Mouse (Mus musculus): Measurements from ENCODE around the gene Tango2. TPM values are rescaled to one million over a fixed set of nuclear protein-coding genes. Genes with fewer than 3 reads are reported as not detected.
A peak's percentile ranks its signal among the peaks of the same experiment; 100 is the strongest.

Tango2 gene
- polyA plus RNA-seq, 1 experiment from 2014 or later, result 39.1 TPM

GRCm38 (mm10) chr16:18250828-18251790 lies 96.8 kb downstream of the Tango2 start:
- Histone ChIP-seq H3K9ac (ENCODE audit: low read length) (peak overlapping the region; percentile 4; the same call in 1 of the 2 replicates), H3K4me3 (ENCODE audit: low read depth, low read length) (peak overlapping the region; percentile 97), H3K36me3 (ENCODE audit: control insufficient read depth, insufficient read depth, low read length) (peaks cover 17% of the 10 kb centered on the region), H3K4me2 (ENCODE audit: low read depth, low read length, severe bottlenecking) (peak overlapping the region; percentile 89; the same call in 1 of the 2 replicates), H3K9me3 (ENCODE audit: control insufficient read depth, low read length) (no peaks in the 10 kb centered on the region), H3K27ac (ENCODE audit: low read depth, low read length) (no peak overlapping the region), H3K27me3 (ENCODE audit: control insufficient read depth, insufficient read depth, low read length) (no peaks in the 10 kb centered on the region), H3K4me1 (replicated peaks; ENCODE audit: control insufficient read depth, insufficient read depth, low read length) (peaks cover 15% of the 10 kb centered on the region)
- DNase-seq (ENCODE audit: low spot score), result peak; percentile 68
- no peak for ATAC-seq (replicated peaks; ENCODE audit: low FRiP score)
- WGBS, result 75% methylated on average over 10 of the region's 10 CpGs

MicroRNAs within 50 kb of the gene (microRNA counts, 519-probe panel; counts per million panel counts)
- microRNA mmu-miR-1306, result 31.2 counts per million
- 4,055 counts per million, percentile 30 among the panel's probes with 10 or more counts for microRNA mmu-miR-185

Small RNA genes lying within 50 kb of the gene (microRNA-seq; reads per million reads assigned to microRNA genes)
- gene Gm24572 (ENCODE audit: insufficient number of aligned reads) (16.0 reads per million, percentile 10 among the genes with 10 or more reads in this experiment), gene Gm26219 (ENCODE audit: insufficient number of aligned reads) (not detected), gene Mir1306 (ENCODE audit: insufficient number of aligned reads) (635 reads per million, percentile 62 among the genes with 10 or more reads in this experiment), gene Mir185 (ENCODE audit: insufficient number of aligned reads) (599 reads per million, percentile 61 among the genes with 10 or more reads in this experiment)

Other genes with a start within 250 kb of the Tango2 start
- 3.2 and 4.0 TPM in 2 replicates for gene Rtn4r, start 220.5 kb downstream of the Tango2 start, polyA plus RNA-seq (2014; fragmentation: Nextera tagmentation; extraction: Ambion mirVana)
- not detected in 2 replicates for gene Ccdc188, start 130.2 kb downstream of the Tango2 start, polyA plus RNA-seq (2014; fragmentation: Nextera tagmentation; extraction: Ambion mirVana)
- gene Zdhhc8, start 113.0 kb downstream of the Tango2 start, polyA plus RNA-seq (2014; fragmentation: Nextera tagmentation; extraction: Ambion mirVana), result 15.8 and 18.6 TPM in 2 replicates
- 110 TPM in 2 replicates for gene Trmt2a, start 99.4 kb downstream of the Tango2 start, polyA plus RNA-seq (2014; fragmentation: Nextera tagmentation; extraction: Ambion mirVana)
- gene Ranbp1, start 99.4 kb downstream of the Tango2 start, polyA plus RNA-seq (2014; fragmentation: Nextera tagmentation; extraction: Ambion mirVana), result 1,172 and 1,252 TPM in 2 replicates
- 6.2 TPM in 1 of 2 replicates, not detected in the other for gene Gm49776, start 89.8 kb downstream of the Tango2 start, polyA plus RNA-seq (2014; fragmentation: Nextera tagmentation; extraction: Ambion mirVana)
- gene Dgcr8, start 58.9 kb downstream of the Tango2 start, polyA plus RNA-seq (2014; fragmentation: Nextera tagmentation; extraction: Ambion mirVana), result 49.1 and 52.4 TPM in 2 replicates
- 99.4 and 103 TPM in 2 replicates for gene Arvcf, start 79 bp upstream of the Tango2 start, polyA plus RNA-seq (2014; fragmentation: Nextera tagmentation; extraction: Ambion mirVana)
- gene Txnrd2, start 78.3 kb upstream of the Tango2 start, polyA plus RNA-seq (2014; fragmentation: Nextera tagmentation; extraction: Ambion mirVana), result 24.8 and 26.7 TPM in 2 replicates
- 53.6 and 55.2 TPM in 2 replicates for gene Comt, start 78.7 kb upstream of the Tango2 start, polyA plus RNA-seq (2014; fragmentation: Nextera tagmentation; extraction: Ambion mirVana)
- gene Gnb1l, start 150.6 kb upstream of the Tango2 start, polyA plus RNA-seq (2014; fragmentation: Nextera tagmentation; extraction: Ambion mirVana), result 14.9 and 17.7 TPM in 2 replicates
- gene Rtl10, start 150.8 kb upstream of the Tango2 start, polyA plus RNA-seq (2014; fragmentation: Nextera tagmentation; extraction: Ambion mirVana), result 2.6 and 3.8 TPM in 2 replicates
- 0.83 and 1.3 TPM in 2 replicates for gene Tbx1, start 242.6 kb upstream of the Tango2 start, polyA plus RNA-seq (2014; fragmentation: Nextera tagmentation; extraction: Ambion mirVana)

Data from forebrain, embryonic 11.5 days (tissue).